Mouse (Mus musculus): ENCODE measurements around the gene Itga8.

- TF ChIP-seq POLR2A (IDR thresholded peaks at IDR 0.05; ENCODE audit: insufficient read depth, low read depth, low read length) (no peak), CTCF (IDR thresholded peaks at IDR 0.05; ENCODE audit: insufficient read depth, low read depth, low read length) (no peak)
These were observed 26.8 kb upstream of the Itga8 start for GRCm38 (mm10) chr2:12328355-12329067.
